Mouse (Mus musculus): ENCODE data around the gene Sec1. TPM values are rescaled to one million over a fixed set of nuclear protein-coding genes. Genes with fewer than 3 reads are reported as not detected.
A peak's percentile ranks its signal among the peaks of the same experiment; 100 is the strongest.

Sec1 gene
- total RNA-seq, 1 experiment, result 4.5 TPM

- no peak for TF ChIP-seq ZC3H11A (IDR thresholded peaks at IDR 0.05; ENCODE audit: borderline replicate concordance, low read depth, low read length)
- no peak for TF ChIP-seq HCFC1 (IDR thresholded peaks at IDR 0.05; ENCODE audit: borderline replicate concordance, insufficient read depth, low read length)
- no peak for TF ChIP-seq MAFK (IDR thresholded peaks at IDR 0.05; ENCODE audit: insufficient read depth, low read depth, low read length)
- TF ChIP-seq ZNF384 (IDR thresholded peaks at IDR 0.05; ENCODE audit: low read depth, low read length), result no peak
- TF ChIP-seq CHD2 (IDR thresholded peaks at IDR 0.05; ENCODE audit: low read depth, low read length), result no peak
- H3K9me3 ChIP-seq (ENCODE audit: control insufficient read depth, insufficient read depth, low read depth, low read length), result no peaks in the 10 kb centered on the region
- no peak overlapping the region for H3K27ac ChIP-seq (ENCODE audit: insufficient read depth, low read depth, low read length, poor library complexity, severe bottlenecking)
- in situ Hi-C loops (cut with MboI; ENCODE audit: low sequenced_read_pairs in 2 of 2, unreplicated experiment in 2 of 2), result no loop called here
- H3K9ac ChIP-seq (ENCODE audit: insufficient read depth, low read depth, low read length, poor library complexity, severe bottlenecking), result peak overlapping the region; percentile 13; the same call in 1 of the 2 replicates
- no peak for DNase-seq (ENCODE audit: low read depth, low spot score)
- peaks cover 5 to 21% of the 10 kb centered on the region in 2 experiments; a peak in 3 of 4 replicates for H3K4me1 ChIP-seq (ENCODE audit: control insufficient read depth in 2 of 2, insufficient read depth in 2 of 2, low read length in 2 of 2, poor library complexity in 1 of 2)
- no peak overlapping the region for H3K4me3 ChIP-seq (ENCODE audit: insufficient read depth in 1 of 2, low read depth in 1 of 2, low read length in 2 of 2, poor library complexity in 1 of 2, severe bottlenecking in 1 of 2)
- no peaks in the 10 kb centered on the region for H3K36me3 ChIP-seq (ENCODE audit: control insufficient read depth, insufficient read depth, low read length, poor library complexity, severe bottlenecking)
Observed at GRCm38 (mm10) chr7:45703521-45704033, 9.4 kb upstream of the Sec1 start.

DNA sequence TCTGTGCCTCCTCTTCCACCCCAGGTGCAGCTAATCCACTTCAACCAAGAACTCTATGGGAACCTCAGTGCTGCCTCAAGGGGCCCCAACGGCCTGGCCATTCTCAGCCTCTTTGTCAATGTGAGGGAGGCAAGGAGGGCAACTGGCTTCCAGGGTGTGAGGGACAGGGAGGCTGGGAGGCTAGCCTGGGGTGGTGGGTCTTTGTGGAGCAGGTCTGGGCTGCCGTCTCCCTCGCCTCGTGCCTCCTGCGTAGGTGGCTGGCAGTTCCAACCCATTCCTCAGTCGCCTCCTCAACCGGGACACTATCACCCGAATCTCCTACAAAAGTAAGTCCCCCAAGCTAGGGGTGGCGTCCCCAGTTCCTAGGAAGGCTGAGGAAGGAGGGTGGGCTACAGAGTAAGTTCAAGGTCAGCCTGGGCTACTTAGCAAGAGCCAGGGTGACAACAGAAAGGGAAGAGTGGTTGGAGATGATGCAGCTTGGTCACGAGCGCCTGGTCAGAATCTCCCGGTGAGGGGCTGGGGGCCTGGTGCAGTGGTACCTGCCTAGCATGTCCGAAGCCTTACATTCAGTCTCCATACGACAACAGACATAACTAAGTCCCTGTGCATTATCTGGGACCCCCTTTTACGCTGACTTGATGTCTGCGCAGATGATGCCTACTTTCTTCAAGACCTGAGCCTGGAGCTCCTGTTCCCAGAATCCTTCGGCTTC is 8.8 kb upstream of the Sec1 start:
- no peaks in the 10 kb centered on the region for H3K9me3 ChIP-seq (ENCODE audit: control insufficient read depth, insufficient read depth, low read depth, low read length)
- in situ Hi-C loops (cut with MboI; ENCODE audit: low sequenced_read_pairs in 2 of 2, unreplicated experiment in 2 of 2), result no loop called here
- no peak overlapping the region for H3K27ac ChIP-seq (ENCODE audit: insufficient read depth, low read depth, low read length, poor library complexity, severe bottlenecking)
- DNase-seq (ENCODE audit: low read depth, low spot score), result no peak
- H3K4me3 ChIP-seq (ENCODE audit: insufficient read depth in 1 of 2, low read depth in 1 of 2, low read length in 2 of 2, poor library complexity in 1 of 2, severe bottlenecking in 1 of 2), result no peak overlapping the region
- peaks cover 1 to 14% of the 10 kb centered on the region in 2 experiments; a peak in 3 of 4 replicates for H3K4me1 ChIP-seq (ENCODE audit: control insufficient read depth in 2 of 2, insufficient read depth in 2 of 2, low read length in 2 of 2, poor library complexity in 1 of 2)
- no peak for TF ChIP-seq ZC3H11A (IDR thresholded peaks at IDR 0.05; ENCODE audit: borderline replicate concordance, low read depth, low read length)
- no peak overlapping the region for H3K9ac ChIP-seq (ENCODE audit: insufficient read depth, low read depth, low read length, poor library complexity, severe bottlenecking)
- H3K36me3 ChIP-seq (ENCODE audit: control insufficient read depth, insufficient read depth, low read length, poor library complexity, severe bottlenecking), result no peaks in the 10 kb centered on the region

- Histone ChIP-seq H3K27ac (ENCODE audit: insufficient read depth, low read depth, low read length, poor library complexity, severe bottlenecking) (no peak overlapping the region), H3K4me3 (ENCODE audit: insufficient read depth in 1 of 2, low read depth in 1 of 2, low read length in 2 of 2, poor library complexity in 1 of 2, severe bottlenecking in 1 of 2) (no peak overlapping the region), H3K4me1 (ENCODE audit: control insufficient read depth in 2 of 2, insufficient read depth in 2 of 2, low read length in 2 of 2, poor library complexity in 1 of 2) (peaks cover 0 to 14% of the 10 kb centered on the region in 2 experiments; a peak in 2 of 4 replicates), H3K9ac (ENCODE audit: insufficient read depth, low read depth, low read length, poor library complexity, severe bottlenecking) (no peak overlapping the region), H3K9me3 (ENCODE audit: control insufficient read depth, insufficient read depth, low read depth, low read length) (no peaks in the 10 kb centered on the region), H3K36me3 (ENCODE audit: control insufficient read depth, insufficient read depth, low read length, poor library complexity, severe bottlenecking) (no peaks in the 10 kb centered on the region)
- in situ Hi-C loops (cut with MboI; ENCODE audit: low sequenced_read_pairs in 2 of 2, unreplicated experiment in 2 of 2), result no loop called here
- DNase-seq (ENCODE audit: low read depth, low spot score), result no peak
- TF ChIP-seq MAFK (IDR thresholded peaks at IDR 0.05; ENCODE audit: insufficient read depth, low read depth, low read length), result no peak
- TF ChIP-seq CHD2 (IDR thresholded peaks at IDR 0.05; ENCODE audit: low read depth, low read length), result no peak
- TF ChIP-seq ZC3H11A (IDR thresholded peaks at IDR 0.05; ENCODE audit: borderline replicate concordance, low read depth, low read length), result no peak
- no peak for TF ChIP-seq ZNF384 (IDR thresholded peaks at IDR 0.05; ENCODE audit: low read depth, low read length)
Observed at GRCm38 (mm10) chr7:45702316-45702715, 8.1 kb upstream of the Sec1 start.

DNA sequence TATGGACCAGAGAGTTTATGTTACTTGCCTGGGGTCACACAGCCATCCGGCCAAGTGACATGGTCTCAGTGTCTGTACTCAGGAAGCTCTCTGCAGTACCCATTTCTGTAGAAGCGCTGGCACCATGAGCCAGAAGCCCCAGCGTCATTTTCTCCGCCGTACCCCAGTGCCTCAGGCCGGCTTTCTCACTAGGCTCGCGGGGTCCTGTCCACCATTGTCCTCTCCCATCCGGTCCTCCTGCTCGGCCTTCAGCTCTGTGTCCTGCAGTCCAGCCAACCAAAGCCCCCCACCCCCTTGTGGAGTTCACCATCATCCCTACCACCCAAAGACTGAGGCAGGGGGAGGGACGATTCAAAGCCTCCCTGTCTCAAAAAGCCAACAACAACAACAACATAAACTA is 7.4 kb upstream of the Sec1 start:
- Histone ChIP-seq H3K36me3 (ENCODE audit: control insufficient read depth, insufficient read depth, low read length, poor library complexity, severe bottlenecking) (no peaks in the 10 kb centered on the region), H3K9ac (ENCODE audit: insufficient read depth, low read depth, low read length, poor library complexity, severe bottlenecking) (peak overlapping the region; percentile 18; the same call in 1 of the 2 replicates), H3K9me3 (ENCODE audit: control insufficient read depth, insufficient read depth, low read depth, low read length) (no peaks in the 10 kb centered on the region), H3K4me3 (ENCODE audit: insufficient read depth in 1 of 2, low read depth in 1 of 2, low read length in 2 of 2, poor library complexity in 1 of 2, severe bottlenecking in 1 of 2) (no peak overlapping the region), H3K4me1 (ENCODE audit: control insufficient read depth in 2 of 2, insufficient read depth in 2 of 2, low read length in 2 of 2, poor library complexity in 1 of 2) (peaks cover 0 to 12% of the 10 kb centered on the region in 2 experiments; a peak in 2 of 4 replicates), H3K27ac (ENCODE audit: insufficient read depth, low read depth, low read length, poor library complexity, severe bottlenecking) (no peak overlapping the region)
- in situ Hi-C loops (cut with MboI; ENCODE audit: low sequenced_read_pairs in 2 of 2, unreplicated experiment in 2 of 2), result no loop called here
- no peak for DNase-seq (ENCODE audit: low read depth, low spot score)
- TF ChIP-seq MAFK (IDR thresholded peaks at IDR 0.05; ENCODE audit: insufficient read depth, low read depth, low read length) (no peak), CHD2 (IDR thresholded peaks at IDR 0.05; ENCODE audit: low read depth, low read length) (no peak), ZNF384 (IDR thresholded peaks at IDR 0.05; ENCODE audit: low read depth, low read length) (no peak), ZC3H11A (IDR thresholded peaks at IDR 0.05; ENCODE audit: borderline replicate concordance, low read depth, low read length) (no peak), HCFC1 (IDR thresholded peaks at IDR 0.05; ENCODE audit: borderline replicate concordance, insufficient read depth, low read length) (no peak)
